In genomic region chr1:118553045-118553444, GRCm38 (mm10) we compare ENCODE assay signal across 16 mouse cellular contexts.
"Had no signal": no experiment of that assay in that cellular context is flagged by ENCODE, and none has a peak within 500 bp of the region (broad histone marks: within the 10 kb centered on the region; RNA-seq: fewer than 3 reads in every experiment).

No protein-coding gene starts in this region.

- H3K4me1 ChIP-seq: neural tube, embryonic 13.5 days; neural tube, embryonic 15.5 days; stomach, embryonic 15.5 days had no signal

- H3K9ac ChIP-seq: neural tube, embryonic 13.5 days; neural tube, embryonic 15.5 days; stomach, embryonic 15.5 days had no signal

- DNase-seq: retina, postnatal 1 day; right cerebral cortex, adult 18-20 months; right cerebral cortex, postnatal 14 days; right cerebral cortex, postnatal 25 days; right cerebral cortex, postnatal 4 days; spleen, adult 18-20 months; thymus, adult 18-20 months; thymus, adult 2 months; thymus, postnatal 14 days; thymus, postnatal 25 days; thymus, postnatal 36 days; thymus, postnatal 4 days had no signal

- H3K4me3 ChIP-seq: neural tube, embryonic 13.5 days; neural tube, embryonic 15.5 days; stomach, embryonic 15.5 days had no signal

- H3K9me3 ChIP-seq: neural tube, embryonic 13.5 days; neural tube, embryonic 15.5 days; stomach, embryonic 15.5 days had no signal

- H3K27me3 ChIP-seq: neural tube, embryonic 13.5 days; neural tube, embryonic 15.5 days; stomach, embryonic 15.5 days had no signal

- H3K27ac ChIP-seq: neural tube, embryonic 13.5 days; neural tube, embryonic 15.5 days; stomach, embryonic 15.5 days; stomach, postnatal 0 days had no signal
